Mouse (Mus musculus) CD4-positive, CD25-positive, alpha-beta regulatory T cell, adult 2 months (primary cell): Measurements from ENCODE around the gene Ank2.

Experiments
- DNase-seq: peaks from one replicate; pipeline ENCODE4 v3.0.0-alpha.2; 2012; ENCODE audit warnings: low read depth, low spot score

Gene Ank2

GRCm38 (mm10) chr3:127293479-127293874, 205.7 kb downstream of the Ank2 start:
- DNase-seq, result no peak

- no peak for DNase-seq
Observed at GRCm38 (mm10) chr3:127292864-127293478, 206.2 kb downstream of the Ank2 start.

- no peak for DNase-seq
Observed at GRCm38 (mm10) chr3:127282277-127282676, 216.9 kb downstream of the Ank2 start.

DNA sequence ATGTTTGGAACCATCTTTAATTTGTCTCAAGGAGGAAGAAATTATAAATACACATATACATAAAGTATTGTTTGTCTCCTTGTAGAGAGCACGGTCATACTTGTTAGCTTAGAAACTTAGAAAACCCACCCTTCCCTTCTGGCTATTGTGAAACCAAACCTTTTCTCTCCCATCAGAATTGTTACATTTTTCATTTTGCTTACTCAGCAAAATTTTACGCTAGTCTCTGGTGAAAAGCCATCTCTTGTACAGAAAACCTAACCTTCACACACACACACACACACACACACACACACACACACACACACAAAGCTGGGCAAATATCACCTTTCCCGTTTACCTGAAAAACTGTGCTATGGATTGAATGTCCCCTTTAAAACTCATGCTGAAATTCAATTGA, 217.8 kb downstream of the Ank2 start:
- DNase-seq, result no peak

- DNase-seq, result no peak
Observed at GRCm38 (mm10) chr3:127280376-127280775, 218.8 kb downstream of the Ank2 start.

DNA sequence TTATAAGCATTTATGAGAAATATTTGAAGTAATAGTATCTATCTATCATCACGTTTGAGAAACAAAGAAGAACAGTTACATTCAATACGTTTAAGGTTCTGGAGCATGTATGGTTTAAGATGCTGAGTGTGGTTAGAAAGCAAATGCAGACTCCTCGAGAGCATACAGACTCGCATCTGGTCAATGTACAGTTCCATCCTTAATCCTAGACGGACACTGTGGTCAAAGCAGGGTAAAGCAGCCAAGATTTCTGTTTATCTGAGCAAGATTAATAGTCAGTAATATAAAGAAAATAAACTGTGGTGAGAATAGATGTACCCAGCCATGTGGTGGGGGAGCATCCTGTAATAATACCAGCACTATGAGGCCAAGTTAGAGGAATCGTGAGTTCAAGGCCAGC, 223.2 kb downstream of the Ank2 start:
- no peak for DNase-seq

DNA sequence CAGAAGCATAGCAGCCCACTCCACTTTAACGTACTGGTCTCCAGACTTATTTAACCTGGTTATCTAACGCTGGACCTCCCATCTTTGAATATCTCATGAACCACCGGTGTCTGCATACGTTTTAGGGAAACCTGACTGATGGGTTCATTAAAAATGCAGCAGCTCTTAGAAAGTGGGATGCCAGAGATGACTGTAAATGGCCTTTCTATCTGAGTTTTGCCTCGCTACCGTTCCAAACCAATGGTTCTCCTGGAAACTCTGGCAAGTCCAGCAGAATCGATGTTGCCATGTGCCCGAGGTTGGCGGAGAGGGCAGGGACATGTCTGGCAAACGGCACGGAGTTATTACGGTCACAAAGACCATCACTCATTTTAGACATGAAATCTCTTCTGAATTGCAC, 226.3 kb downstream of the Ank2 start:
- no peak for DNase-seq

DNA sequence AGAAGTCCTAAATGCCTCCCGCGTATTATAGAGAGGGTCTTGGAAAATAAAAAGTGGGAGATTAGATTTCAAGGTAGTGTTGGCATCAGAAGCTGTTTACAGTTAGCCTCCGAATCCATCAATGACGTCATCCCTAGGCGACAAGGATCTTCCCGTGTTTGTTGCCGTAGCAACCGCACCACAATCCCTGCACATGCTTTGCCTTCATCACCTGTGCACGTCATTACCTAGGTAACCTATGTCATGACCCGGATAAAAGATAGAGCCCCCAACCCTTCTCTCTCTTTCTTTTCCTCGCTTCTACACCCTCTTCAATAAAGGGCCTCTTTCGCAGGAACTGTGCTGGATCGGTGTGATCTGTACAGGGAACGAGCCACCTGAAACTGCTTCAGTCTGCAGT, 229.5 kb downstream of the Ank2 start:
- no peak for DNase-seq

DNA sequence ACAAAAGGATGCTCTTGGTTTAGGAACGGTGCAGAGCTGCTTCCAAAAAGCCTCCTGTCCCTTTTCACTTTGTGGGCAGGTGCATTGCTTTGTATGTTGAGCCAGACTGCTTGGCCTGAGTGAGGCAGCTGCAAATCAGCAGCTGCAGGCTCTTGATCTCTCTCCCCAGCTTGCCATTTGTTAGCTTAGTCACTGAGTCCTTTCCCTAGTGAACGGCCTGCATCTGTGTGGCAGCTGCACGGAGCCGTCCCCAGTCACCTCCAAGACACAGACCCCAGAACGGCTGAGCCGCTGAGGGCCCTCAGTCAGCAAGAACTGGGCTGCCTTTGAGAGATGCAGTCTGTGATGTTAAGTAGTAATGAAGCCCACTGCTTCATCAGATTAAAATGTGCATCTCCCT, 231.3 kb downstream of the Ank2 start:
- no peak for DNase-seq

GRCm38 (mm10) chr3:127265732-127266131, 233.4 kb downstream of the Ank2 start:
- DNase-seq, result no peak

DNA sequence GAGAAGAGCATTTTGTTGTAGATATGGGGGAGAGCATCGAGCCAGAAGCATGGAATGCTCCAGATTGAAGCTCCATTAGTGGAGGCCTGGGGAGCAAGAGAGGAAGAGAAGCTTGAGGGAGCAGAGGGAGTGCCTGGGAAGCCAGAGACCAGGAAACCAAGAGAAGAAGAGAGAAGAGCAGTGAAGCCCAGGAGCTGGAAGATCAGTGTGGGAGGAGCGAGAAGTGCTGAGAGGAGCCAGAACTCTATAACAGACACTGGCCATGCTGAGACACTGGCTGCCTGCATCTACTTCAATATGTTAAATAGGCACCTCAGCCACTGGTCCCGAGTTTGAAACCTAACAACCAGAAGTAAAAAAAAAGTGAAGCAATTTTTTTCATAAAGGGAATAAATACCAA, 234.0 kb downstream of the Ank2 start:
- no peak for DNase-seq

GRCm38 (mm10) chr3:127260786-127261166, 238.4 kb downstream of the Ank2 start:
- DNase-seq, result no peak

DNA sequence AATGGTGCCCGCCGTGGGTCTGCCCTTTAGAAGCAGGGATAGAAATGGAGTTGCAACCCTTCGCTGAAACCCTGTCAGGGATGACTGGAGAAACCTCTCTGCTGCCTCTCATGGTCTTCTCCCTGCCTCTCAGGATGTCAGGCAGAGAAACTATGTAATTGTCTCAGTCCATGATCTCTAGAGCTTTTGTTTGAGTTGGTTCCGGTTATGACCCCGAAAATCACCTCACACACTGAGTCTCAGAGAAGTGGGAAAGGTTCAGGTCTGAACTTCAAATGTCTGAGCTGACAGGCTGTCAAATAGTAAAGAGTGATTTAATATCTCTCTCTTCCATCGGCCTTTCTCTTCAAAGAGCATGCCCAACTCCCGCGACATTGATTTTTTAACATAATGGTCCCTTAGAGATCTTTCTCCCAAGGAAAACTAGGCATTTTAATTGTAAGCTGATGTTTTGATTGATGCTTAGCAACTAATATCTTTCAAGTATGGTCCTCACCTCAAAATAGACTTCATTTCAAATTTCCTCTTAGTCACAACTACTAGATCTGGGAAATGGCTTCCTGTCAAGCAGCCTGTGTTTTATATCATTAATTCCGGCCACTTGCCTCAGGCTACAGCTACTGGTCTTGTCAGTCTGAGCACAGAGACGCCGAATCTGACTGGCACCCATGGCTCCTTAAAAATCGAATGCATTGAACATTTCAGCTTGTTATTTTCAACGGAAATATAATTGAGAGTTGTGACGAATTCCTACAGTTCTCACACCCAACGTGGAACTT, 239.0 kb downstream of the Ank2 start:
- no peak for DNase-seq

- DNase-seq, result no peak
Observed at GRCm38 (mm10) chr3:127258466-127259075, 240.6 kb downstream of the Ank2 start.

- no peak for DNase-seq
Observed at GRCm38 (mm10) chr3:127257969-127258368, 241.2 kb downstream of the Ank2 start.

DNA sequence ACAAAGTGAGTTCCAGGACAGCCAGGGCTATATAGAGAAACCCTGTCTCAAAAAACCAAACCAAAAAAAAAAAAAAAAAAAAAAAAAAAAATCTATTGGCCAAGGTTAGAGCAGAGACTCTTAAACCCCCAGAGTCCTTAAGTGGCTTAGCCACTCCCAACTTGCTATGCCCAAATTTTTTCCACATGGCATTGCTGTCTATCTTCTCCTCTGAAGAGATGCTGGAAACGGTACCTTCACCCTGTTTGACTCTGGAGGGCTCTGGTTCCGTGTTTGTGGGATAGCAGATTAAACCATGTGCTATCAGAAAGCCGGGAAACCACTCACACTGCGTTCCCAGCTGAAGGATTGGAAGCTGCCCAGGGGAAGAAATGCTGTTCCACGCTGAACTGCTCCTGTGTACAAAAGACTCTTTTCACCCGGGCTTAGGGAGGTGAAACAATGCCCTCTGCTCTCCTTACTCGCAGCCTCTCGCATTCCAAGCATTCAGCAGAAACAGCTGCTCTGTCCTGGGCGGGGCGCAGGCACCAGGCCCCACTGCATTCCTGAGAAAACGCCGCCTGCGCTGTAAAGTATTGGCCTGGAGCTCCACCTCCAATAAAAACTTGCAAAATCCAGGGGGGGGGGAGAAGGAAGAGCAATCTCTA, 241.7 kb downstream of the Ank2 start:
- no peak for DNase-seq

DNA sequence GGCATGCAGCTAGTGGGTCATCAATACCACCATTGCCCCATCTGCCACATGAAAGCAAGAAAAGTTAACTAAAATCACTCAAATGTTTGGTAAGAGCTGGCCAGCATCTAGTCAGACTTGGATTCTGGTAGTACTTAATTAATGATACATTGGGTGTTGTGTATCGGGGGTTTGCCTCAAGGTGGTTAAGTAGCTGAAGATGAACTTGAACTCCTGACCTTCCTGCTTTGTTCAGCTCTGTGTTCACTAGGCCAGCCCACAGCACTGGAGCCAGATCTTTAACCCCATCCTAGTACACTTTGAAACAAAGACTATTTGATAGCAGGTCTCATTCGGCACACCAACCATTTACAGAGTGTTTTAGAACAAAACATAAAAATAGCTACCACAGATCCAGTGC, 242.5 kb downstream of the Ank2 start:
- DNase-seq, result no peak

GRCm38 (mm10) chr3:127250930-127251329, 248.2 kb downstream of the Ank2 start:
- DNase-seq, result no peak

DNA sequence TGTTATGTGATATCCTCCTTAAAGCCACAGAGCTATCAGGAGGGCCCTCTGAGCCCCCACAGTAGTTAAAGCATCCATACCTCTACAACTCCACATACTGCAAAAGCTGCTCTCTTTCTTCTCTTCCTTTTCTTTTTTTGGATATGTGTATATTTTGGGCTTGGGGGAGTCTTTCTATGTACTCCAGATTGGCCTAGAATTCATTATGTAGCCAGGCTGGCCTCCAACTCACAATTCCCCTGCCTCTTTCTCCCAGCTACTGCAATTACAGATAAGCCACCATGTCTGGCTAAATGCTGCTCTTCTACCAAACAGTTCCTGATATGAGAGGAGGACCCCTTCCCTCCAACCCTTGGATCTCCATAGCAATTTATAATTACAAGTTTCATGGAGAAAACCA, 250.5 kb downstream of the Ank2 start:
- DNase-seq, result no peak

GRCm38 (mm10) chr3:127246989-127247708, 252.0 kb downstream of the Ank2 start:
- DNase-seq, result no peak

GRCm38 (mm10) chr3:127243928-127244642, 255.1 kb downstream of the Ank2 start:
- no peak for DNase-seq
